Mouse (Mus musculus) intestine, embryonic 14.5 days (tissue): ENCODE measurements around the gene Mtm1. TPM values are rescaled to one million over a fixed set of nuclear protein-coding genes. Genes with fewer than 3 reads are reported as not detected.

Experiments used
- ATAC-seq: fragments of 200-750 bp; cut with Nextera tagmentation; replicated peaks from 2 replicates; pipeline ENCODE4 v1.8.0; 2017; ENCODE audit warnings: low read depth, moderate number of reproducible peaks, moderate TSS enrichment, moderate library complexity; ENCODE audit not compliant: low FRiP score, low TSS enrichment
- DNase-seq: peaks from one replicate; pipeline ENCODE4 v3.0.0-alpha.2; 2018; ENCODE audit warnings: low spot score
- H3K27ac ChIP-seq: fragments of 300-500 bp; sonication (generic); 2 replicates; pipeline ENCODE4 v1.5.1; 2014; ENCODE audit warnings: low read depth, mild to moderate bottlenecking, control low read depth
- H3K27me3 ChIP-seq: fragments of 300-500 bp; sonication (generic); replicated peaks from 2 replicates; pipeline ENCODE4 v1.6.1; 2014; ENCODE audit warnings: low read length, control low read depth; ENCODE audit not compliant: control insufficient read depth, insufficient read depth
- H3K36me3 ChIP-seq: fragments of 300-500 bp; sonication (generic); 2 replicates; pipeline ENCODE4 v1.6.1; 2014; ENCODE audit warnings: low read length, control low read depth; ENCODE audit not compliant: control insufficient read depth, insufficient read depth
- H3K4me1 ChIP-seq: fragments of 300-500 bp; sonication (generic); replicated peaks from 2 replicates; pipeline ENCODE4 v1.6.1; 2014; ENCODE audit warnings: low read length, control low read depth, mixed read lengths; ENCODE audit not compliant: control insufficient read depth, insufficient read depth
- H3K4me2 ChIP-seq: fragments of 300-500 bp; sonication (generic); 2 replicates; pipeline ENCODE4 v1.6.1; 2014; ENCODE audit warnings: low read length
- H3K4me3 ChIP-seq: fragments of 300-500 bp; sonication (generic); 2 replicates; pipeline ENCODE4 v1.5.1; 2014; ENCODE audit warnings: low read depth, low read length, control low read depth, mixed read lengths
- H3K9ac ChIP-seq: fragments of 300-500 bp; sonication (generic); 2 replicates; pipeline ENCODE4 v1.6.1; 2014; ENCODE audit warnings: mild to moderate bottlenecking, low read length
- H3K9me3 ChIP-seq: fragments of 300-500 bp; sonication (generic); 2 replicates; pipeline ENCODE4 v1.6.1; 2016; ENCODE audit warnings: low read length, control low read depth; ENCODE audit not compliant: control insufficient read depth
- WGBS: fragments of 180-500 bp; shearing (Covaris S2); extraction: QIAGEN DNeasy Blood & Tissue Kit; methylation state at CpG from one replicate; pipeline ENCODE4 v1.1.7; 2014; 5-methylcytosine and 5-hydroxymethylcytosine counted together
- polyA plus RNA-seq: library from polyadenylated mRNA; unstranded; fragments of >200 nt; fragmentation: Nextera tagmentation; extraction: Ambion mirVana; gene quantifications from 2 replicates; pipeline ENCODE4 v1.2.1, GENCODE M21; 2014

Mtm1 gene
- polyA plus RNA-seq, 1 experiment from 2014 or later = 6.4 TPM

- H3K9ac ChIP-seq = no peak overlapping the region
- 69% methylated on average over 2 of the region's 2 CpGs for WGBS
- no peak overlapping the region for H3K27ac ChIP-seq
- H3K4me1 ChIP-seq = no peaks in the 10 kb centered on the region
- H3K27me3 ChIP-seq = no peaks in the 10 kb centered on the region
- H3K4me3 ChIP-seq = no peak overlapping the region
- no peak overlapping the region for H3K4me2 ChIP-seq
- no peak for DNase-seq
- no peaks in the 10 kb centered on the region for H3K36me3 ChIP-seq
- no peaks in the 10 kb centered on the region for H3K9me3 ChIP-seq
- ATAC-seq = no peak
These were observed 20.3 kb downstream of the Mtm1 start for GRCm38 (mm10) chrX:71230847-71231246.

DNA sequence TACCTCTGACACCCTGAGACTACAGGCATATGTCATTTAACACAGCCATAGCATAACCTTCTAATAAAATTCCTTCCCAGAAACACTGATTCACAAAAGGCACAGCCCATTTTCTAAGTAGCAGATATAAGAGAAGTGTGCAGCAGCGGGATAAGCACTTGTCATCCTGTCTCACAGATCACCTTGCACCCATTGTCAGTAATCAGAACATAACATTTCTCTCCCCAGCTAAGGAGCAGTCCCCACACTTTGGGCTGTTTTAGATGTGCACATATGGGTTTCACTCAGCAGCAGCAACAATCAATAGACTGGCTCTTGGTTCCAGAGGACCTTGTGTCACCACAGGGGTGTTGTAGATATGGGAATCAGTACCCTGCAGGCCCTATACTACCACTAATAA, 45.9 kb downstream of the Mtm1 start:
- Histone ChIP-seq H3K27ac (no peak overlapping the region), H3K27me3 (no peaks in the 10 kb centered on the region), H3K9ac (no peak overlapping the region), H3K36me3 (no peaks in the 10 kb centered on the region), H3K4me2 (no peak overlapping the region), H3K4me1 (no peaks in the 10 kb centered on the region), H3K9me3 (no peaks in the 10 kb centered on the region), H3K4me3 (no peak overlapping the region)
- ATAC-seq (no peak), DNase-seq (no peak)
- WGBS = 85% methylated on average over 1 of the region's 1 CpGs

DNA sequence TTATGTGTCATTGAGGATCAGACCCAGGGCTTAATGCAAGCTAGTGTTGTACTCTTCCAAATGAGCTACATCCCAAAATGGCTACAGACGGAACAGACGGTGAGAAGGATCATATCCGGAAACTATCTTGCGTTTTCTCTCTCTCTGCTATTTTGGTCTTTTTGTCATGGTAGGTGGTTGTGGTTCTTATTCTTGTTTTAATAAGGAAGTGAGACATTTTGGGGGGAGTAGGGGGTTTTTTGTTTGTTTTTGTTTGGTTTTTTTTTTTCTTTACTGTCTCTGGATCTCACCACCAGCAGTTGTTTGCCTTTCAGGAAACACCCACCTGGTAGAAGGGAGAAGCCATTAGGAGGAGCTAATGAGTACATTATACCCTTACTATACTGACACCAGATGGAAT, 50.3 kb downstream of the Mtm1 start:
- no peak overlapping the region for H3K4me2 ChIP-seq
- H3K9ac ChIP-seq = no peak overlapping the region
- no peaks in the 10 kb centered on the region for H3K36me3 ChIP-seq
- no peaks in the 10 kb centered on the region; the same call in 1 of the 2 replicates for H3K27me3 ChIP-seq
- no peaks in the 10 kb centered on the region for H3K9me3 ChIP-seq
- ATAC-seq (no peak), DNase-seq (no peak)
- 96% methylated on average over 4 of the region's 4 CpGs for WGBS
- H3K27ac ChIP-seq = no peak overlapping the region
- H3K4me3 ChIP-seq = no peak overlapping the region
- H3K4me1 ChIP-seq = no peaks in the 10 kb centered on the region

GRCm38 (mm10) chrX:71264316-71264715, 53.7 kb downstream of the Mtm1 start:
- no peak overlapping the region for H3K27ac ChIP-seq
- no peak overlapping the region for H3K9ac ChIP-seq
- H3K9me3 ChIP-seq = no peaks in the 10 kb centered on the region
- no peak overlapping the region for H3K4me3 ChIP-seq
- no peak for DNase-seq
- WGBS = 79% methylated on average over 2 of the region's 2 CpGs
- no peaks in the 10 kb centered on the region; the same call in 1 of the 2 replicates for H3K27me3 ChIP-seq
- H3K4me2 ChIP-seq = no peak overlapping the region
- ATAC-seq = no peak
- H3K36me3 ChIP-seq = no peaks in the 10 kb centered on the region
- no peaks in the 10 kb centered on the region for H3K4me1 ChIP-seq

GRCm38 (mm10) chrX:71268972-71269371, 58.4 kb downstream of the Mtm1 start:
- DNase-seq = no peak
- Histone ChIP-seq H3K27me3 (no peaks in the 10 kb centered on the region; the same call in 1 of the 2 replicates), H3K4me2 (no peak overlapping the region), H3K9ac (no peak overlapping the region), H3K4me3 (no peak overlapping the region), H3K27ac (no peak overlapping the region), H3K4me1 (no peaks in the 10 kb centered on the region), H3K36me3 (no peaks in the 10 kb centered on the region), H3K9me3 (no peaks in the 10 kb centered on the region)
- no peak for ATAC-seq
- WGBS = 86% methylated on average over 1 of the region's 1 CpGs

GRCm38 (mm10) chrX:71274150-71274549, 63.6 kb downstream of the Mtm1 start:
- H3K9me3 ChIP-seq = no peaks in the 10 kb centered on the region
- H3K27me3 ChIP-seq = no peaks in the 10 kb centered on the region
- no peak overlapping the region for H3K9ac ChIP-seq
- H3K36me3 ChIP-seq = no peaks in the 10 kb centered on the region
- 91% methylated on average over 3 of the region's 3 CpGs for WGBS
- no peak overlapping the region for H3K27ac ChIP-seq
- H3K4me2 ChIP-seq = no peak overlapping the region
- ATAC-seq = no peak
- no peak for DNase-seq
- H3K4me1 ChIP-seq = no peaks in the 10 kb centered on the region
- H3K4me3 ChIP-seq = no peak overlapping the region

DNA sequence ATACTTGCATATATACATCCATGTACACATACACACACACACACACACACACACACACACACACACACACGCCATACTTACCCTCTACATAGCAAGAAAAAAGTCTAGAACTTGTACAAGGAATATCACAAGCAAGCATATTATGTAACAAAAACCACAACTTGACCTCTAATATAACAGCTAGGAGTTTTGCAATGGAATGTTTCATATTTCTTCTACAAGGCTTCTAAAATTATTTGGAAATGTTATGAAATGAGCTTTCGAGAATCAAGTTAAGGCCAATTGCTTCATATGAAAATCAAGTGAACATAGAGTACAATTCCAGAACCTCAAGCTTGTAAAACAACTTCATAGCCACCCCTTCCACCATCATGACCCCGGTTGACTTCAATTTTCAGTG, 74.9 kb downstream of the Mtm1 start:
- 90% methylated on average over 3 of the region's 3 CpGs for WGBS
- Histone ChIP-seq H3K27ac (no peak overlapping the region), H3K9me3 (no peaks in the 10 kb centered on the region), H3K9ac (no peak overlapping the region), H3K4me1 (no peaks in the 10 kb centered on the region), H3K27me3 (no peaks in the 10 kb centered on the region), H3K4me3 (no peak overlapping the region), H3K36me3 (no peaks in the 10 kb centered on the region), H3K4me2 (no peak overlapping the region)
- ATAC-seq = no peak
- DNase-seq = no peak

DNA sequence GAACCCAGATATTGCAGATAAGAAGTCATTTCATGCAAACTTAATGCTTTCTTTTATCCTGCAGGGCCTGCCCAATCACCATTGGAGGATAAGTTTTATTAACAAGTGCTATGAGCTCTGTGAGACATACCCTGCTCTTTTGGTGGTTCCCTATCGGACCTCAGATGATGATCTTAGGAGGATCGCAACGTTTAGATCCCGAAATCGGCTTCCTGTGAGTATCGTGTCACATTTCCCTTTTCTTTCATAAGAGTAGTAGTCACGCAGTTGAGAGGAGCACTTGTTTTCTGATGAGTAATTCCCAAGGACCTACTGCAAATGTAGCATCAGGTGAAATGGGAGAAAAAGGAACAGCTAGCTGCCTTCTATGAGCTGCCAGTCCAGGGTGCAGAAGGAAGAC, 76.5 kb downstream of the Mtm1 start:
- Histone ChIP-seq H3K27ac (no peak overlapping the region), H3K9ac (no peak overlapping the region), H3K36me3 (no peaks in the 10 kb centered on the region), H3K27me3 (no peaks in the 10 kb centered on the region), H3K4me2 (no peak overlapping the region), H3K4me1 (no peaks in the 10 kb centered on the region), H3K4me3 (no peak overlapping the region), H3K9me3 (no peaks in the 10 kb centered on the region)
- 95% methylated on average over 7 of the region's 7 CpGs for WGBS
- ATAC-seq (no peak), DNase-seq (no peak)

DNA sequence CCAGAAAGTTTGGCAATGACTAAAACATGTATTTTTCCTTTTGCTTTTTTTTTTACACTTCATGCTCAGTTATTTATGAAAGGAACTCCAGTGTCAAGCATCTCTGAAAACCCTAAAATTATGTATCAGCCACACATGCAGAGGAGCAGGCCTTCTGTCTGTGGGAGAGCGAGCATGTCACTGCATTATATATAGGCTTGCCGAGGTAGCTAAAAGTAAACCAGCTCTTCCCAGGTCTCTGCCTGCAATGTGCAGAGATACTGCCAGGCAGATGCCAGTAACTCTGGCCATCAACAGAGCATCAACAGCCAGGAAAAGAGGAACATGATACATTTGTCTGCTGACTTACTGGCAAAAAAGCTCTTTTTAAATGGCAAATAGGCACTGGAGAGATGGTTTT, 83.6 kb downstream of the Mtm1 start:
- 63% methylated on average over 2 of the region's 2 CpGs for WGBS
- no peak for ATAC-seq

More for the DNA sequence above, 83.6 kb downstream of the Mtm1 start:
- no peak overlapping the region for H3K4me2 ChIP-seq
- no peak overlapping the region for H3K27ac ChIP-seq
- no peaks in the 10 kb centered on the region for H3K9me3 ChIP-seq
- no peaks in the 10 kb centered on the region for H3K36me3 ChIP-seq
- no peak for DNase-seq
- H3K27me3 ChIP-seq = no peaks in the 10 kb centered on the region
- no peaks in the 10 kb centered on the region for H3K4me1 ChIP-seq
- no peak overlapping the region for H3K9ac ChIP-seq
- H3K4me3 ChIP-seq = no peak overlapping the region
